Mouse (Mus musculus): ENCODE data around the gene Tpcn1. TPM values are rescaled to one million over a fixed set of nuclear protein-coding genes. Genes with fewer than 3 reads are reported as not detected.

The Tpcn1 gene
- polyA plus RNA-seq, 1 experiment from 2014 or later = 14.9 TPM

- ATAC-seq (ENCODE audit: insufficient read depth, low FRiP score, low TSS enrichment) (peak; percentile 38; the same call in 1 of the 2 replicates), DNase-seq (ENCODE audit: low spot score) (no peak)
- no peak overlapping the region for H3K4me3 ChIP-seq (ENCODE audit: low read depth, low read length)
- H3K4me1 ChIP-seq (ENCODE audit: control insufficient read depth, insufficient read depth, low read length) = peaks cover 3% of the 10 kb centered on the region; the same call in 1 of the 2 replicates
- H3K4me2 ChIP-seq (ENCODE audit: low read depth) = no peak overlapping the region
- H3K9me3 ChIP-seq (ENCODE audit: control insufficient read depth, low read length) = no peaks in the 10 kb centered on the region
- no peaks in the 10 kb centered on the region for H3K27me3 ChIP-seq (ENCODE audit: control insufficient read depth, insufficient read depth, low read length)
- WGBS = 33% methylated on average over 15 of the region's 15 CpGs
- no peak overlapping the region for H3K27ac ChIP-seq (ENCODE audit: low read depth, low read length)
- no peak overlapping the region for H3K9ac ChIP-seq (ENCODE audit: low read length)
- H3K36me3 ChIP-seq (ENCODE audit: control insufficient read depth, insufficient read depth, low read length) = no peaks in the 10 kb centered on the region
Measured at GRCm38 (mm10) chr5:120512911-120513555, 75.4 kb downstream of the Tpcn1 start.

- no peak for DNase-seq (ENCODE audit: low spot score)
- Histone ChIP-seq H3K4me2 (ENCODE audit: low read depth) (peak overlapping the region; percentile 52), H3K9ac (ENCODE audit: low read length) (no peak overlapping the region), H3K27me3 (ENCODE audit: control insufficient read depth, insufficient read depth, low read length) (no peaks in the 10 kb centered on the region), H3K36me3 (ENCODE audit: control insufficient read depth, insufficient read depth, low read length) (no peaks in the 10 kb centered on the region), H3K9me3 (ENCODE audit: control insufficient read depth, low read length) (no peaks in the 10 kb centered on the region), H3K4me3 (ENCODE audit: low read depth, low read length) (peak overlapping the region; percentile 37), H3K4me1 (ENCODE audit: control insufficient read depth, insufficient read depth, low read length) (peaks cover 3% of the 10 kb centered on the region; the same call in 1 of the 2 replicates), H3K27ac (ENCODE audit: low read depth, low read length) (no peak overlapping the region)
- WGBS = 36% methylated on average over 14 of the region's 14 CpGs
- no peak for ATAC-seq (ENCODE audit: insufficient read depth, low FRiP score, low TSS enrichment)
Measured at GRCm38 (mm10) chr5:120511643-120512220, 76.7 kb downstream of the Tpcn1 start.

GRCm38 (mm10) chr5:120510982-120511642 lies 77.4 kb downstream of the Tpcn1 start, which contains the start of gene Slc8b1:
TSS of gene Slc8b1 (plus strand) at chr5:120511168.
- Histone ChIP-seq H3K36me3 (ENCODE audit: control insufficient read depth, insufficient read depth, low read length) (no peaks in the 10 kb centered on the region), H3K27ac (ENCODE audit: low read depth, low read length) (no peak within 1 kb of the TSS), H3K27me3 (ENCODE audit: control insufficient read depth, insufficient read depth, low read length) (no peaks in the 10 kb centered on the region), H3K9ac (ENCODE audit: low read length) (peak within 1 kb of the TSS; percentile 7), H3K4me1 (ENCODE audit: control insufficient read depth, insufficient read depth, low read length) (peaks cover 3% of the 10 kb centered on the region; the same call in 1 of the 2 replicates), H3K4me2 (ENCODE audit: low read depth) (peak within 1 kb of the TSS; percentile 52), H3K4me3 (ENCODE audit: low read depth, low read length) (peak within 1 kb of the TSS; percentile 37), H3K9me3 (ENCODE audit: control insufficient read depth, low read length) (no peaks in the 10 kb centered on the region)
- WGBS = 1% methylated on average over 36 of the region's 36 CpGs
- peak; percentile 93 for DNase-seq (ENCODE audit: low spot score)
- ATAC-seq (ENCODE audit: insufficient read depth, low FRiP score, low TSS enrichment) = peak; percentile 79

GRCm38 (mm10) chr5:120507311-120507710 lies 81.2 kb downstream of the Tpcn1 start:
- WGBS = 46% methylated on average over 4 of the region's 4 CpGs

GRCm38 (mm10) chr5:120506490-120506889 lies 82.0 kb downstream of the Tpcn1 start:
- Histone ChIP-seq H3K9ac (ENCODE audit: low read length) (no peak overlapping the region), H3K4me1 (ENCODE audit: control insufficient read depth, insufficient read depth, low read length) (peaks cover 9% of the 10 kb centered on the region), H3K9me3 (ENCODE audit: control insufficient read depth, low read length) (no peaks in the 10 kb centered on the region), H3K27ac (ENCODE audit: low read depth, low read length) (no peak overlapping the region), H3K27me3 (ENCODE audit: control insufficient read depth, insufficient read depth, low read length) (no peaks in the 10 kb centered on the region), H3K4me3 (ENCODE audit: low read depth, low read length) (no peak overlapping the region), H3K36me3 (ENCODE audit: control insufficient read depth, insufficient read depth, low read length) (no peaks in the 10 kb centered on the region), H3K4me2 (ENCODE audit: low read depth) (no peak overlapping the region)
- ATAC-seq (ENCODE audit: insufficient read depth, low FRiP score, low TSS enrichment) (no peak), DNase-seq (ENCODE audit: low spot score) (no peak)
- WGBS = 67% methylated on average over 9 of the region's 9 CpGs

More at GRCm38 (mm10) chr5:120507311-120507710, 81.2 kb downstream of the Tpcn1 start:
- Histone ChIP-seq H3K4me1 (ENCODE audit: control insufficient read depth, insufficient read depth, low read length) (peaks cover 6% of the 10 kb centered on the region), H3K4me2 (ENCODE audit: low read depth) (no peak overlapping the region), H3K27me3 (ENCODE audit: control insufficient read depth, insufficient read depth, low read length) (no peaks in the 10 kb centered on the region), H3K36me3 (ENCODE audit: control insufficient read depth, insufficient read depth, low read length) (no peaks in the 10 kb centered on the region), H3K9ac (ENCODE audit: low read length) (no peak overlapping the region), H3K27ac (ENCODE audit: low read depth, low read length) (no peak overlapping the region), H3K9me3 (ENCODE audit: control insufficient read depth, low read length) (no peaks in the 10 kb centered on the region), H3K4me3 (ENCODE audit: low read depth, low read length) (no peak overlapping the region)
- no peak for ATAC-seq (ENCODE audit: insufficient read depth, low FRiP score, low TSS enrichment)
- no peak for DNase-seq (ENCODE audit: low spot score)

- 66% methylated on average over 9 of the region's 9 CpGs for WGBS
- Histone ChIP-seq H3K27ac (ENCODE audit: low read depth, low read length) (no peak overlapping the region), H3K4me1 (ENCODE audit: control insufficient read depth, insufficient read depth, low read length) (peaks cover 9% of the 10 kb centered on the region), H3K27me3 (ENCODE audit: control insufficient read depth, insufficient read depth, low read length) (no peaks in the 10 kb centered on the region), H3K36me3 (ENCODE audit: control insufficient read depth, insufficient read depth, low read length) (no peaks in the 10 kb centered on the region), H3K9me3 (ENCODE audit: control insufficient read depth, low read length) (no peaks in the 10 kb centered on the region), H3K4me2 (ENCODE audit: low read depth) (0 out of 2 replicates have a peak overlapping the region, but pooled peaks have one; percentile 22), H3K4me3 (ENCODE audit: low read depth, low read length) (no peak overlapping the region), H3K9ac (ENCODE audit: low read length) (no peak overlapping the region)
- DNase-seq (ENCODE audit: low spot score) = no peak
- ATAC-seq (ENCODE audit: insufficient read depth, low FRiP score, low TSS enrichment) = no peak
Measured at GRCm38 (mm10) chr5:120505781-120506180, 82.7 kb downstream of the Tpcn1 start.

GRCm38 (mm10) chr5:120505368-120505767 lies 83.1 kb downstream of the Tpcn1 start:
- Histone ChIP-seq H3K27ac (ENCODE audit: low read depth, low read length) (no peak overlapping the region), H3K4me1 (ENCODE audit: control insufficient read depth, insufficient read depth, low read length) (peaks cover 9% of the 10 kb centered on the region), H3K9me3 (ENCODE audit: control insufficient read depth, low read length) (no peaks in the 10 kb centered on the region), H3K4me3 (ENCODE audit: low read depth, low read length) (no peak overlapping the region), H3K27me3 (ENCODE audit: control insufficient read depth, insufficient read depth, low read length) (no peaks in the 10 kb centered on the region), H3K9ac (ENCODE audit: low read length) (no peak overlapping the region), H3K36me3 (ENCODE audit: control insufficient read depth, insufficient read depth, low read length) (no peaks in the 10 kb centered on the region), H3K4me2 (ENCODE audit: low read depth) (peak overlapping the region; percentile 22; the same call in 1 of the 2 replicates)
- no peak for ATAC-seq (ENCODE audit: insufficient read depth, low FRiP score, low TSS enrichment)
- DNase-seq (ENCODE audit: low spot score) = peak; percentile 78
- WGBS = 25% methylated on average over 16 of the region's 16 CpGs

- Histone ChIP-seq H3K9me3 (ENCODE audit: control insufficient read depth, low read length) (no peaks in the 10 kb centered on the region), H3K4me1 (ENCODE audit: control insufficient read depth, insufficient read depth, low read length) (peaks cover 9% of the 10 kb centered on the region), H3K27ac (ENCODE audit: low read depth, low read length) (no peak within 1 kb of the TSS), H3K9ac (ENCODE audit: low read length) (peak within 1 kb of the TSS; percentile 76), H3K36me3 (ENCODE audit: control insufficient read depth, insufficient read depth, low read length) (no peaks in the 10 kb centered on the region), H3K4me2 (ENCODE audit: low read depth) (peak within 1 kb of the TSS; percentile 95), H3K4me3 (ENCODE audit: low read depth, low read length) (peak within 1 kb of the TSS; percentile 67), H3K27me3 (ENCODE audit: control insufficient read depth, insufficient read depth, low read length) (no peaks in the 10 kb centered on the region)
- under 1% methylated on average over 48 of the region's 55 CpGs for WGBS
- ATAC-seq (ENCODE audit: insufficient read depth, low FRiP score, low TSS enrichment) (peak; percentile 62), DNase-seq (ENCODE audit: low spot score) (peak; percentile 95)
Measured at GRCm38 (mm10) chr5:120503144-120503795, 85.2 kb downstream of the Tpcn1 start, which contains the start of gene Plbd2. TSS of gene Plbd2 (minus strand) at chr5:120503625.
